Mouse (Mus musculus): ENCODE measurements at regions not wholly inside any gene's neighbourhood (a gene's known extent, or its start where the extent isn't known, plus 50 kb on each side); places are given as distances from the start of the nearest gene placed in this dataset.

DNA sequence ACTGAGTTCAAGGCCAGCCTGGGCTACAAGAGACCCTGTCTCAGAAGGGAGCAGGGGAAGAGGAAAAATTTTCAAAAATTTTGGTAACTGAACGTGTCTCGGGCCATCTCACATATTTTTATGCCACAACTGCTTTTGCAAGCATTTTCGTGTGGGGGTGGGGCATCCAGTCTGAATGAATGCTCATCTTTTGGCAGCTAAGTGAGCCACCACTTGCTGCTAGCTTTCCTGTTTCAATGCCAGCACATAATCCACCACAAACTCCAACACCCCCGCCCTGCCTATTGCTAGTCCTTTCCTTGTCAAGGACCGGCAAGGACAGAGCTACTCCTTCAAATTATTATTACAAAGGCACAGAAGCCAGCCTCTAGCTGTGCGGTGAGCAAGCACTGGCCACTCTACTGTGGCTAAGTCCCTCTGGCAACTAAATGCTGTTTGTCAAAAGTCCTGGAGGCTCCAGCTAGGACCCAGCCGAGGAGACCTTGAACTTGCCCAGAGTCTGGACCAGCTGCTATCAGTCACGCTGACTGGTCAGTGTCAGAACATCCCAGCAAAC is 148.0 kb downstream of the 2410131K14Rik start:
- Histone ChIP-seq H3K4me3 (ENCODE audit: insufficient read depth in 1 of 2, low read depth in 1 of 2, low read length in 2 of 2, poor library complexity in 1 of 2, severe bottlenecking in 1 of 2) (no peak overlapping the region), H3K36me3 (ENCODE audit: control insufficient read depth, insufficient read depth, low read length, poor library complexity, severe bottlenecking) (no peaks in the 10 kb centered on the region), H3K9ac (ENCODE audit: insufficient read depth, low read depth, low read length, poor library complexity, severe bottlenecking) (no peak overlapping the region), H3K4me1 (ENCODE audit: control insufficient read depth in 2 of 2, insufficient read depth in 2 of 2, low read length in 2 of 2, poor library complexity in 1 of 2) (peaks cover 2 to 4% of the 10 kb centered on the region in 2 experiments; a peak in 2 of 4 replicates), H3K27ac (ENCODE audit: insufficient read depth, low read depth, low read length, poor library complexity, severe bottlenecking) (no peak overlapping the region), H3K9me3 (ENCODE audit: control insufficient read depth, insufficient read depth, low read depth, low read length) (0 out of 2 replicates have a peak, but pooled peaks cover 2% of the 10 kb centered on the region)
- DNase-seq (ENCODE audit: low read depth, low spot score), result no peak
- TF ChIP-seq MAFK (IDR thresholded peaks at IDR 0.05; ENCODE audit: insufficient read depth, low read depth, low read length), result no peak
- TF ChIP-seq HCFC1 (IDR thresholded peaks at IDR 0.05; ENCODE audit: borderline replicate concordance, insufficient read depth, low read length), result no peak
- TF ChIP-seq ZNF384 (IDR thresholded peaks at IDR 0.05; ENCODE audit: low read depth, low read length), result no peak
- TF ChIP-seq ZC3H11A (IDR thresholded peaks at IDR 0.05; ENCODE audit: borderline replicate concordance, low read depth, low read length), result no peak
- TF ChIP-seq CHD2 (IDR thresholded peaks at IDR 0.05; ENCODE audit: low read depth, low read length), result no peak
- in situ Hi-C loops (cut with MboI; ENCODE audit: low sequenced_read_pairs in 2 of 2, unreplicated experiment in 2 of 2), result no loop called here

DNA sequence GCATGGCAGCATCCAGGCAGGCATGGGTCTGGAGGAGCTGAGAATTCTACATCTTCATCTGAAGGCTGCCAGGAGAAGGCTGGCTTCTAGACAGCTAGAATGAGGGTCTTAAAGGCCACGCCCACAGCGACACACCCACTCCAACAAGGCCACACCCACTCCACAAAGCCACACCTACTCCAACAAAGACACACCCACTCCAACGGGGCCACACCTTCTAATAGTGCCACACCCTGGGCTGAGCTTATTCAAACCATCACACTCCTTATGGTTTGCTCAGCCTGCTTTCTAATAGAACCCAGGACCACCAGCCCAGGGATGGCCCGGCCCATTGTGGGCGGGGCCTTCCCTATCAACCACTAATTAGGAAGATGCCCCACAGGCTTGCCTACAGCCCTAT is 149.0 kb downstream of the 2410131K14Rik start:
- peaks cover 2 to 4% of the 10 kb centered on the region in 2 experiments; a peak in 2 of 4 replicates for H3K4me1 ChIP-seq (ENCODE audit: control insufficient read depth in 2 of 2, insufficient read depth in 2 of 2, low read length in 2 of 2, poor library complexity in 1 of 2)
- no peaks in the 10 kb centered on the region for H3K36me3 ChIP-seq (ENCODE audit: control insufficient read depth, insufficient read depth, low read length, poor library complexity, severe bottlenecking)
- H3K27ac ChIP-seq (ENCODE audit: insufficient read depth, low read depth, low read length, poor library complexity, severe bottlenecking), result no peak overlapping the region
- H3K9ac ChIP-seq (ENCODE audit: insufficient read depth, low read depth, low read length, poor library complexity, severe bottlenecking), result no peak overlapping the region
- in situ Hi-C loops (cut with MboI; ENCODE audit: low sequenced_read_pairs in 2 of 2, unreplicated experiment in 2 of 2), result no loop called here
- H3K9me3 ChIP-seq (ENCODE audit: control insufficient read depth, insufficient read depth, low read depth, low read length), result 0 out of 2 replicates have a peak, but pooled peaks cover 2% of the 10 kb centered on the region
- peak; percentile 46 for DNase-seq (ENCODE audit: low read depth, low spot score)
- H3K4me3 ChIP-seq (ENCODE audit: insufficient read depth in 1 of 2, low read depth in 1 of 2, low read length in 2 of 2, poor library complexity in 1 of 2, severe bottlenecking in 1 of 2), result no peak overlapping the region
- TF ChIP-seq ZNF384 (IDR thresholded peaks at IDR 0.05; ENCODE audit: low read depth, low read length), result no peak
- no peak for TF ChIP-seq CHD2 (IDR thresholded peaks at IDR 0.05; ENCODE audit: low read depth, low read length)
- TF ChIP-seq ZC3H11A (IDR thresholded peaks at IDR 0.05; ENCODE audit: borderline replicate concordance, low read depth, low read length), result no peak
- no peak for TF ChIP-seq MAFK (IDR thresholded peaks at IDR 0.05; ENCODE audit: insufficient read depth, low read depth, low read length)
- TF ChIP-seq HCFC1 (IDR thresholded peaks at IDR 0.05; ENCODE audit: borderline replicate concordance, insufficient read depth, low read length), result no peak

DNA sequence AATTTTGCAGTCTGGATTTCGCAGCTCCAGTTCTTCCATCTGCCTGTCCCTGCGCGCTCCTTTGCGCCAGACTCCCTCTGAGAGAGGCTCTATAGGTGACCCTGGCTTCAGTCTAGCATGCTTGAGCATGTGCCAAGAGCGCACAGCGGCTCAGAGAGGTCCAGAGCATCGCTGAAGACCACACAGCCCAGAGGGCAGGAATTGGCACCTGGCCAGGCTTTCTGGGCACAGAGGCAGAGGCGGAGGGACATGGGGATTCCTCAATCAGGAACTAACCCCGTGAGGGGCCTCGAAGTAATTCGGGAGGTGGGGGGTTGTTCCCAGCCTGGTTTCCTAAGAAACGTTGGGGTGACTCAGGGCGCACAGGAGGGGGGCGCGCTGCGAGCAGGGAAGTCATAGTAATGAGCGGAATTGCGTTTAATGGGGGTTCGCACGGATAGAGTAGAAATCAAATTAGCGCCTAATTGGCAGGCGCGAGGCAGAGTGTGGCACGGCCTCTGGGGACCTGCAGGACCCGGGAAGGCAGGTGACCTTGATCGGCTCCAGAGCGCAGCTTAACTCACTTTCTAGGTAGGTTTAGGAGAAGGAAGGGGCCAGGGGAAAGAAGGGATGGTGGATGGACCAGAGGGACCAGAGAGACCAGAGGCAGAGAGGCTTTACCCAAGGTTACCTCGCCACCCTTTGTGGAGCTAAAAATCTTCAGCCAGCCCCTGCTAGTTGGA is 151.1 kb downstream of the 2410131K14Rik start:
- peaks cover 2 to 8% of the 10 kb centered on the region in 2 experiments; a peak in 2 of 4 replicates for H3K4me1 ChIP-seq (ENCODE audit: control insufficient read depth in 2 of 2, insufficient read depth in 2 of 2, low read length in 2 of 2, poor library complexity in 1 of 2)
- TF ChIP-seq MAFK (IDR thresholded peaks at IDR 0.05; ENCODE audit: insufficient read depth, low read depth, low read length), result no peak
- no peak for TF ChIP-seq ZNF384 (IDR thresholded peaks at IDR 0.05; ENCODE audit: low read depth, low read length)
- TF ChIP-seq HCFC1 (IDR thresholded peaks at IDR 0.05; ENCODE audit: borderline replicate concordance, insufficient read depth, low read length), result no peak
- no peak for TF ChIP-seq CHD2 (IDR thresholded peaks at IDR 0.05; ENCODE audit: low read depth, low read length)
- TF ChIP-seq ZC3H11A (IDR thresholded peaks at IDR 0.05; ENCODE audit: borderline replicate concordance, low read depth, low read length), result no peak
- H3K4me3 ChIP-seq (ENCODE audit: insufficient read depth in 1 of 2, low read depth in 1 of 2, low read length in 2 of 2, poor library complexity in 1 of 2, severe bottlenecking in 1 of 2), result peak overlapping the region; percentile 1 to 23; a peak in 2 of 4 replicates
- no peaks in the 10 kb centered on the region for H3K9me3 ChIP-seq (ENCODE audit: control insufficient read depth, insufficient read depth, low read depth, low read length)
- H3K36me3 ChIP-seq (ENCODE audit: control insufficient read depth, insufficient read depth, low read length, poor library complexity, severe bottlenecking), result no peaks in the 10 kb centered on the region
- H3K9ac ChIP-seq (ENCODE audit: insufficient read depth, low read depth, low read length, poor library complexity, severe bottlenecking), result peak overlapping the region; percentile 40; the same call in 1 of the 2 replicates
- in situ Hi-C loops (cut with MboI; ENCODE audit: low sequenced_read_pairs in 2 of 2, unreplicated experiment in 2 of 2), result no loop called here
- no peak overlapping the region for H3K27ac ChIP-seq (ENCODE audit: insufficient read depth, low read depth, low read length, poor library complexity, severe bottlenecking)
- DNase-seq (ENCODE audit: low read depth, low spot score), result no peak

DNA sequence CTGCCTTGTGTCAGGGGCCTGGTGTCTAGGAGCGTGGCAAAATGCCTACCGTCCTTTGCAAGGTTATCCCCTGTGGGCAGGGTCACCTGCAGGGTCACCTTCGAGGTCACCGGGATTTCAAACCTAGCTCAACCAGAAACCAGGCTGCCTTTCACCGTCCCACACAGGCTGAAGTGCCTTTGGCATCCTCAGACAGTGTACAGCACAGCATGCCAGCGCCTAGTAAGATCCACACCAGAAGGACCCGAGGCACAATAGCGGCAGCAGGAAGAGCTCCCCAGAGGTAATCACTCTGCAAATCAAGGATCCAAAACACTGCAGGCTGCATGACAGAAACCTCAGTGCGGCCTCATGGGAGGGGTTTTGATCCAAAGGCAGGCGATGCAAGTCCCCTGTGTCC is 155.9 kb downstream of the 2410131K14Rik start:
- in situ Hi-C loops (cut with MboI; ENCODE audit: low sequenced_read_pairs in 2 of 2, unreplicated experiment in 2 of 2), result no loop called here
- TF ChIP-seq MAFK (IDR thresholded peaks at IDR 0.05; ENCODE audit: insufficient read depth, low read depth, low read length) (no peak), ZC3H11A (IDR thresholded peaks at IDR 0.05; ENCODE audit: borderline replicate concordance, low read depth, low read length) (no peak), CHD2 (IDR thresholded peaks at IDR 0.05; ENCODE audit: low read depth, low read length) (no peak), ZNF384 (IDR thresholded peaks at IDR 0.05; ENCODE audit: low read depth, low read length) (no peak), HCFC1 (IDR thresholded peaks at IDR 0.05; ENCODE audit: borderline replicate concordance, insufficient read depth, low read length) (no peak)
- H3K36me3 ChIP-seq (ENCODE audit: control insufficient read depth, insufficient read depth, low read length, poor library complexity, severe bottlenecking), result no peaks in the 10 kb centered on the region

More for the DNA sequence above, 155.9 kb downstream of the 2410131K14Rik start:
- Histone ChIP-seq H3K27ac (ENCODE audit: insufficient read depth, low read depth, low read length, poor library complexity, severe bottlenecking) (peak overlapping the region; percentile 18; the same call in 1 of the 2 replicates), H3K9ac (ENCODE audit: insufficient read depth, low read depth, low read length, poor library complexity, severe bottlenecking) (no peak overlapping the region), H3K4me3 (ENCODE audit: insufficient read depth in 1 of 2, low read depth in 1 of 2, low read length in 2 of 2, poor library complexity in 1 of 2, severe bottlenecking in 1 of 2) (no peak overlapping the region), H3K9me3 (ENCODE audit: control insufficient read depth, insufficient read depth, low read depth, low read length) (no peaks in the 10 kb centered on the region), H3K4me1 (ENCODE audit: control insufficient read depth in 2 of 2, insufficient read depth in 2 of 2, low read length in 2 of 2, poor library complexity in 1 of 2) (peaks cover 3 to 11% of the 10 kb centered on the region in 2 experiments)
- DNase-seq (ENCODE audit: low read depth, low spot score), result no peak
